Mouse (Mus musculus) lung, adult 2 months (tissue): ENCODE measurements around the gene Ptger3.

ENCODE experiments used
- CTCF ChIP-seq: fragments of 200-500 bp; IDR thresholded peaks from 2 replicates; pipeline ENCODE4 v1.5.1; 2011; ENCODE audit warnings: mild to moderate bottlenecking, low read length, control low read depth; ENCODE audit not compliant: insufficient read depth
- POLR2A ChIP-seq: fragments of 200-500 bp; IDR thresholded peaks from 2 replicates; pipeline ENCODE4 v1.6.1; 2011; ENCODE audit warnings: low read depth, mild to moderate bottlenecking, control low read depth, low read length, borderline replicate concordance; ENCODE audit errors: extremely low read depth

GRCm38 (mm10) chr3:157636887-157637286 lies 70.2 kb downstream of the Ptger3 start:
- TF ChIP-seq CTCF (no peak), POLR2A (no peak)
